Comparison of ENCODE assay signal across 8 mouse cellular contexts in genomic region chr11:107793200-107794102, GRCm38 (mm10). TPM values are rescaled to one million over a fixed set of nuclear protein-coding genes. Genes with fewer than 3 reads are reported as not detected.
A peak's percentile ranks its signal among the peaks of the same experiment; 100 is the strongest.
DNase-seq lines count a peak whose midpoint lies in the region; ATAC-seq lines count a peak whose summit lies in the region.

No protein-coding gene starts in this region.

- H3K4me2 ChIP-seq in heart, embryonic 16.5 days (ENCODE audit: low read depth, low read length): peak overlapping the region; percentile 93
- H3K4me2 ChIP-seq in forebrain, embryonic 11.5 days (ENCODE audit: low read depth, low read length, severe bottlenecking): peak overlapping the region; percentile 91
- peak overlapping the region; percentile 68 for H3K4me2 ChIP-seq in liver, embryonic 11.5 days
- peak overlapping the region; percentile 97 for H3K4me2 ChIP-seq in stomach, embryonic 14.5 days (replicated peaks; ENCODE audit: low read depth, low read length)

- no peak overlapping the region for H3K27ac ChIP-seq in heart, embryonic 16.5 days (ENCODE audit: low read length)
- peak overlapping the region; percentile 77 for H3K27ac ChIP-seq in forebrain, embryonic 11.5 days (ENCODE audit: low read depth, low read length)
- H3K27ac ChIP-seq in liver, embryonic 11.5 days (ENCODE audit: low read depth, low read length): no peak overlapping the region
- H3K27ac ChIP-seq in stomach, embryonic 14.5 days (ENCODE audit: low read length): peak overlapping the region; percentile 58; the same call in 1 of the 2 replicates

- H3K4me1 ChIP-seq in heart, embryonic 16.5 days (ENCODE audit: control insufficient read depth, insufficient read depth, low read length): peaks cover 14% of the 10 kb centered on the region; the same call in 1 of the 2 replicates
- H3K4me1 ChIP-seq in forebrain, embryonic 11.5 days (replicated peaks; ENCODE audit: control insufficient read depth, insufficient read depth, low read length): peaks cover 16% of the 10 kb centered on the region
- no peaks in the 10 kb centered on the region; the same call in 1 of the 2 replicates for H3K4me1 ChIP-seq in liver, embryonic 11.5 days (replicated peaks; ENCODE audit: control insufficient read depth, insufficient read depth, low read length)
- peaks cover 14% of the 10 kb centered on the region; the same call in 1 of the 2 replicates for H3K4me1 ChIP-seq in stomach, embryonic 14.5 days (ENCODE audit: control insufficient read depth, insufficient read depth, low read length)

- no peaks in the 10 kb centered on the region for H3K9me3 ChIP-seq in heart, embryonic 16.5 days (replicated peaks; ENCODE audit: control insufficient read depth, low read length)
- H3K9me3 ChIP-seq in forebrain, embryonic 11.5 days (ENCODE audit: control insufficient read depth, low read length): no peaks in the 10 kb centered on the region
- no peaks in the 10 kb centered on the region for H3K9me3 ChIP-seq in liver, embryonic 11.5 days (ENCODE audit: control insufficient read depth, low read length)
- H3K9me3 ChIP-seq in stomach, embryonic 14.5 days (ENCODE audit: control insufficient read depth, low read depth, low read length): no peaks in the 10 kb centered on the region

- WGBS in heart, embryonic 16.5 days: under 1% methylated on average over 63 of the region's 64 CpGs
- 0% methylated on average over 59 of the region's 64 CpGs for WGBS in forebrain, embryonic 11.5 days
- WGBS in liver, embryonic 11.5 days: 3% methylated on average over 59 of the region's 64 CpGs
- WGBS in stomach, embryonic 14.5 days: 2% methylated on average over 61 of the region's 64 CpGs

- ATAC-seq in heart, embryonic 16.5 days (replicated peaks; ENCODE audit: extremely low read depth, insufficient read depth, low FRiP score): no peak; the same call in 1 of the 2 replicates
- peak; percentile 76 for ATAC-seq in forebrain, embryonic 11.5 days (replicated peaks; ENCODE audit: low FRiP score)
- no peak; the same call in 1 of the 2 replicates for ATAC-seq in liver, embryonic 11.5 days (replicated peaks; ENCODE audit: low FRiP score)
- peak; percentile 7; the same call in 1 of the 2 replicates for ATAC-seq in stomach, embryonic 14.5 days (ENCODE audit: insufficient number of reproducible peaks, insufficient read depth, low FRiP score, low read depth)

- H3K4me3 ChIP-seq in heart, embryonic 16.5 days (ENCODE audit: low read length): peak overlapping the region; percentile 56
- H3K4me3 ChIP-seq in forebrain, embryonic 11.5 days (ENCODE audit: low read depth, low read length): peak overlapping the region; percentile 81
- H3K4me3 ChIP-seq in liver, embryonic 11.5 days (ENCODE audit: low read depth, low read length): peak overlapping the region; percentile 53
- H3K4me3 ChIP-seq in stomach, embryonic 14.5 days (ENCODE audit: low read depth, low read length): peak overlapping the region; percentile 64

- no peak for DNase-seq in heart, adult 11 months
- peak; percentile 45 for DNase-seq in WW6 (ENCODE audit: low read depth, low spot score)
- peak; percentile 89 for DNase-seq in forebrain, embryonic 11.5 days (ENCODE audit: low spot score)
- no peak for DNase-seq in liver, embryonic 11.5 days (ENCODE audit: low spot score)
- no peak for DNase-seq in spleen, adult 12 weeks (ENCODE audit: low spot score)
- DNase-seq in ovary, postnatal 14 days (ENCODE audit: low spot score): no peak

- peaks cover 66% of the 10 kb centered on the region for H3K27me3 ChIP-seq in heart, embryonic 16.5 days (ENCODE audit: control insufficient read depth, insufficient read depth, low read length)
- H3K27me3 ChIP-seq in forebrain, embryonic 11.5 days (ENCODE audit: control insufficient read depth, insufficient read depth, low read length): no peaks in the 10 kb centered on the region; the same call in 1 of the 2 replicates
- H3K27me3 ChIP-seq in liver, embryonic 11.5 days (replicated peaks; ENCODE audit: control insufficient read depth, insufficient read depth, low read length): peaks cover 75% of the 10 kb centered on the region
- peaks cover 9% of the 10 kb centered on the region; the same call in 1 of the 2 replicates for H3K27me3 ChIP-seq in stomach, embryonic 14.5 days (ENCODE audit: control insufficient read depth, insufficient read depth, low read length)

- peak overlapping the region; percentile 47 for H3K9ac ChIP-seq in heart, embryonic 16.5 days (ENCODE audit: low read length)
- peak overlapping the region; percentile 86 for H3K9ac ChIP-seq in forebrain, embryonic 11.5 days (ENCODE audit: low read length)
- H3K9ac ChIP-seq in liver, embryonic 11.5 days (ENCODE audit: low read depth, low read length): no peak overlapping the region
- H3K9ac ChIP-seq in stomach, embryonic 14.5 days (replicated peaks; ENCODE audit: low read depth, low read length): peak overlapping the region; percentile 38; the same call in 1 of the 2 replicates

- no peaks in the 10 kb centered on the region for H3K36me3 ChIP-seq in heart, embryonic 16.5 days (ENCODE audit: control insufficient read depth, insufficient read depth)
- no peaks in the 10 kb centered on the region; the same call in 1 of the 2 replicates for H3K36me3 ChIP-seq in forebrain, embryonic 11.5 days (ENCODE audit: control insufficient read depth, insufficient read depth, low read length)
- no peaks in the 10 kb centered on the region for H3K36me3 ChIP-seq in liver, embryonic 11.5 days (ENCODE audit: control insufficient read depth, insufficient read depth, low read length)
- no peaks in the 10 kb centered on the region for H3K36me3 ChIP-seq in stomach, embryonic 14.5 days (ENCODE audit: control insufficient read depth, insufficient read depth, low read length)

RNA-seq across cellular contexts. Expression of gene Cacng4, which starts 0.9 kb away (rescaled TPM):
- 0.32 TPM in 2 replicates for polyA plus RNA-seq in heart, embryonic 16.5 days (2015; fragmentation: Nextera tagmentation; extraction: Ambion mirVana)
- 19.1 and 25.1 TPM in 2 replicates for polyA plus RNA-seq in forebrain, embryonic 11.5 days (2014; fragmentation: Nextera tagmentation; extraction: Ambion mirVana)
- polyA plus RNA-seq in liver, embryonic 11.5 days (2014; fragmentation: Nextera tagmentation; extraction: Ambion mirVana): 0.97 and 1.3 TPM in 2 replicates
- polyA plus RNA-seq in stomach, embryonic 14.5 days (2014; fragmentation: Nextera tagmentation; extraction: Ambion mirVana): 7.7 and 7.9 TPM in 2 replicates

Comparison
In these comparisons a context has a peak if more than half of its experiments do, and no peak if none do; other contexts are left out.
1. ATAC-seq: peak in forebrain, embryonic 11.5 days (single experiment) and stomach, embryonic 14.5 days (single experiment); none in heart, embryonic 16.5 days (single experiment) and liver, embryonic 11.5 days (single experiment).
2. H3K27ac ChIP-seq: peak in forebrain, embryonic 11.5 days (single experiment) and stomach, embryonic 14.5 days (single experiment); none in heart, embryonic 16.5 days (single experiment) and liver, embryonic 11.5 days (single experiment).
3. DNase-seq: peak in WW6 (single experiment) and forebrain, embryonic 11.5 days (single experiment); none in heart, adult 11 months (single experiment), liver, embryonic 11.5 days (single experiment), spleen, adult 12 weeks (single experiment) and ovary, postnatal 14 days (single experiment).
4. Peak in every context shown above with its lines, with median percentiles within 50 percentile points of each other: H3K4me2 ChIP-seq and H3K4me3 ChIP-seq.